Mouse (Mus musculus) mesoderm, embryonic 11.5 days (tissue): ENCODE data around the gene Hist1h3h.

Experiments used
- DNase-seq: peaks from one replicate; pipeline ENCODE4 v3.0.0-alpha.2; 2012; ENCODE audit warnings: low read depth, low spot score

The Hist1h3h gene

GRCm38 (mm10) chr13:21727948-21728572, 10.6 kb downstream of the Hist1h3h start:
- DNase-seq, result no peak

- no peak for DNase-seq
These were observed 12.1 kb downstream of the Hist1h3h start for GRCm38 (mm10) chr13:21729544-21729943.

- DNase-seq, result peak; percentile 54
These were observed 16.0 kb downstream of the Hist1h3h start for GRCm38 (mm10) chr13:21733466-21733865.

DNA sequence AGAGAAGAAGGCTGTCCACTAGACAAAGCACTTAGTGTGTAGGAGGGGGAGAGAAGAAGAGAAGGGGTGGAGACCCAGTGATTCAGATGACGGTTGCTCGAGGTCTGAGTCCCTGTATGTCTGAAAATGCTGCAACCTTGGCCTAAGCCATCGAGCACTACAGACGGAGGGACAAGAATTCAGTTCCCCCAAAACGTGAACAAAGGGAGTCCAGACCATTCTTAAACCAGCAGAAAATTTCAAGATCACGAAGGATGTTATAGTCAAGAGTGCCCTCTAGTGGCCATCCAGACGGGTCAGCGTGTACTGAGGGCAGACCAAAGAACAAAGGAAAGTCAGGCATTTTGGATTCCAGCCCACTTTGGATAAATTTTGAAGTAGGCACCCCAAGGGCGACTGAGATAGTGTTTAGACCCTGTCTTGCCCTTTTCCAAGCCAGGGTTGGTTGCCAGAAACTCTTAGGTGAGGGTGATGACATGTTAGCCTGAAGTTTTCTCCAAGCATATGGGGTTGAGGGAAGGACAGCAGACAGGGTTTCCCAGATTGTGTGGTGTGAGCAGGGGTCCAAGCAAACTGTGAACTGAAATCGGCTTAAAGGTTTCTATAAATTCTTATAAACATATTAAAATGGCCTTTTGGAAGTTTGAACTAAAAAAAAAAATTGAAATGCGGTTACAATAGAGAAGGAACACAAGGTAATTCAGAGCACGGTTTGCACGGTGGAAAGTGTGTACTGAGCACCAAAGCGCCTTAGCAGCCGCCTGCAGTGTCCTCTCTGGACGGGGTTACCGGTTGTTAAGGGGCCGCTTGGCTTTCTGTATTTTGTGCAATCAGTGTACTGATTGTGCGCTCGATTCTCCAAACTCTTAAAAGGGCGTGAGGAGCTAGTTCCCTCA, 16.8 kb downstream of the Hist1h3h start:
- peak; percentile 95 for DNase-seq

GRCm38 (mm10) chr13:21734906-21735767, 17.7 kb downstream of the Hist1h3h start, which contains the start of gene Hist1h4j:
Gene Hist1h4j, plus strand, starts transcription at chr13:21735064.
- DNase-seq, result peak; percentile 94

- DNase-seq, result no peak
These were observed 27.5 kb downstream of the Hist1h3h start for GRCm38 (mm10) chr13:21745006-21745405.

GRCm38 (mm10) chr13:21749387-21750158, 32.1 kb downstream of the Hist1h3h start:
- DNase-seq, result peak; percentile 47

DNA sequence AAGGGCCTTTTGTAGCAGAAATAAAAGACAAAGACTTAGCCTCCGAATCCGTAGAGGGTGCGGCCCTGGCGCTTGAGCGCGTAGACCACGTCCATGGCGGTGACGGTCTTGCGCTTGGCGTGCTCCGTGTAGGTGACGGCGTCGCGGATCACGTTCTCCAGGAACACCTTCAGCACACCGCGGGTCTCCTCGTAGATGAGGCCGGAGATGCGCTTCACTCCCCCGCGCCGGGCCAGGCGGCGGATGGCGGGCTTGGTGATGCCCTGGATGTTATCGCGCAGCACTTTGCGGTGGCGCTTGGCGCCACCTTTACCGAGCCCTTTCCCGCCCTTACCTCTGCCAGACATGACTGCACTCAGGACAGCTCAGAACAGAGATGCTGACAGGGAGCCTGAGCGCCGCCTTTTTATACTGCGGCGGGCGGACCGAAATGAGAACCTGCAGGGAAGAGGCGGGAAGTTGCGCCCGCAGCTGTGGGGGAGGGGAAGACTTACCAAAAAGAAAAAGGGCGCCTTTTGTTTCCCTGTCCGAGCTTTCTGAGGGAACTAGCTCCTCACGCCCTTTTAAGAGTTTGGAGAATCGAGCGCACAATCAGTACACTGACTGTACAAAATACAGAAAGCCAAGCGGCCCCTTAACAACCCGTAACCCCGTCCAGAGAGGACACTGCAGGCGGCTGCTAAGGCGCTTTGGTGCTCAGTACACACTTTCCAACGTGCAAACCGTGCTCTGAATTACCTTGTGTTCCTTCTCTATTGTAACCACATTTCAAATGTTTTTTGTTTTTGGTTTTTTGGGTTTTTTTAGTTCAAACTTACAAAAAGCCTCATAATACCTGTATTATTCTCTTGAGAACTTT, 32.9 kb downstream of the Hist1h3h start, which contains the start of gene Hist1h4k:
TSS of gene Hist1h4k (minus strand) at position 347 of the 859 bp plus-strand sequence.
- peak; percentile 94 for DNase-seq

DNA sequence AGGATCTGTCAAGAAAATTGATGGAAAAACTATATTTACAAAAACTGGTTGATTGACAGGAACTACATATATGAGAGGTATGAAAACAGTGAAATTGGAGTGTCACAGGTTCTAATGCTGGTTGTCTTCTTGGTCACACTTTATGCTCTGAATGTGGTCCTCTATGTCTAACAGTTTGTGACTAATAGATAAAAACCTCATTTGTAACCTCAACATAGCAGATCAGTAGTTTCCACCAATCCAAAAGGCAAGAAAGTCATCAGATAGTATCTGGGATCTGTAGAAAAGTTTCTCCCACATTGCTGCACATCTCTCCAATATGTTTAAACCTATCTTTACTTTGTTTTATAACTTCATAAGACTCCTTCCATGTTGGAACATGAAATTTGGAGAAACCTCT, 34.0 kb downstream of the Hist1h3h start:
- no peak for DNase-seq

DNA sequence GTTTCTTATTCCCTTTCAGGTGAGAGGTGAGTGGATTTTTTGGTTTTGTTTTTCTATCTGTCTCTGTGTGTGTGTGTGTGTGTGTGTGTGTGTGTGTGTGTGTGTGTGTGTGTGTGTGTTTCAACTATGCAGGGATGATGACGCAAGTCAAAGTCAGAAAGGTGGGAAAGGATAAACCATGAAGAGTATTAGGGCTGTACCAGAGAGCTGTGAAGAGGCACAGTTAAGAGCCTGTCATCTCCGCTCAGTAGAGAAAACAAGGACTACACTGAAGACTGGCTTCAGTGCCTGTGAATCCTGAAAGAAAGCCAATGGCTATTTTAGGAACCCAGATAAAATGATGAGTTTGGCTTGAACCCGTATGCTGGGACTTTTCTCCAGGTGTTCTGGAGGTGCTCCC, 34.4 kb downstream of the Hist1h3h start:
- DNase-seq, result no peak

- DNase-seq, result no peak
These were observed 34.9 kb downstream of the Hist1h3h start for GRCm38 (mm10) chr13:21752356-21752755.

DNA sequence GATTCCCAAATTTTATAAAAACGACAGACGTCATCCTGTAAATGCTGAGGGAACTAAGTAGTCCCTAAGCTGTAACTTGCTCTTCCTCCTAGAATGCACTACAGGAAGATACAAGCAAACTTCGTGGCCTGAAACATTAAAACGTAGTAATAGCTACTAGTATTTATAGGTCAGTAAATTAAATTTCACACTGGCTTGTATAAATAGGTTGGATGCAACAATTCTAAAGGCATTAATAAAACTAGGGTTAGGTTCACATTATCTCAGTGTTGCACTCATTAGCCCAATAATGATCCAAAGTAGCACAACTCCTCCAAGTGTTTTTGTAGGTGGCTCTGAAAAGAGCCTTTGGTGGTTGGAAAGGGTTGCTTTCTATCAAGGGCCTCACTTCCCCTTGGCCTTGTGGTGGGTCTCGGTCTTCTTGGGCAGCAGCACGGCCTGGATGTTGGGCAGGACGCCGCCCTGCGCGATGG, 35.6 kb downstream of the Hist1h3h start:
- peak; percentile 8 for DNase-seq

DNA sequence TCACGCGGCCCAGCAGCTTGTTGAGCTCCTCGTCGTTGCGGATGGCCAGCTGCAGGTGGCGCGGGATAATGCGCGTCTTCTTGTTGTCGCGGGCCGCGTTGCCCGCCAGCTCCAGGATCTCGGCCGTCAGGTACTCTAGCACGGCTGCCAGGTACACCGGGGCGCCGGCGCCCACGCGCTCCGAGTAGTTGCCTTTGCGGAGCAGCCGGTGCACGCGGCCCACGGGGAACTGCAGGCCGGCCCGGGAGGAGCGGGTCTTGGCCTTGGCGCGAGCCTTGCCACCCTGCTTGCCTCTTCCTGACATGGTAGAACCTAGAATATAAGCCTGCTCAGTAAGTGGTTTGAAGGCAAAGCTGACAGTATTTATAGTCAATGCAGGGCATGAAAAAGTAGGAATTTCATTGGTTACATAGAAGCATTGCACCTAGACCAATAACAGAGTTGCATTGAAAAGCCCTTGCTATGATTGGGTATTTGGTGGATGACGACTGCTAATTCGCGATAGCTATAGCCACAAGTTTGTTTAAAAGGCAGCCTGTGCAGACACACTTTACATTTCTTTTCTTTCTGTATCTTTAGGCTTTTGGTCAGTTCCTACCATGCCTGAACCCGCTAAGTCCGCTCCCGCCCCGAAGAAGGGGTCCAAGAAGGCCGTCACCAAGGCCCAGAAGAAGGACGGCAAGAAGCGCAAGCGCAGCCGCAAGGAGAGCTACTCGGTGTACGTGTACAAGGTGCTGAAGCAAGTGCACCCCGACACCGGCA, 36.2 kb downstream of the Hist1h3h start, which contains the start of the genes Hist1h2ak and Hist1h2bn:
TSS of gene Hist1h2ak (minus strand) at position 304 of the 762 bp plus-strand sequence.
TSS of gene Hist1h2bn (plus strand) at position 600 of the 762 bp plus-strand sequence.
- peak; percentile 94 for DNase-seq

DNA sequence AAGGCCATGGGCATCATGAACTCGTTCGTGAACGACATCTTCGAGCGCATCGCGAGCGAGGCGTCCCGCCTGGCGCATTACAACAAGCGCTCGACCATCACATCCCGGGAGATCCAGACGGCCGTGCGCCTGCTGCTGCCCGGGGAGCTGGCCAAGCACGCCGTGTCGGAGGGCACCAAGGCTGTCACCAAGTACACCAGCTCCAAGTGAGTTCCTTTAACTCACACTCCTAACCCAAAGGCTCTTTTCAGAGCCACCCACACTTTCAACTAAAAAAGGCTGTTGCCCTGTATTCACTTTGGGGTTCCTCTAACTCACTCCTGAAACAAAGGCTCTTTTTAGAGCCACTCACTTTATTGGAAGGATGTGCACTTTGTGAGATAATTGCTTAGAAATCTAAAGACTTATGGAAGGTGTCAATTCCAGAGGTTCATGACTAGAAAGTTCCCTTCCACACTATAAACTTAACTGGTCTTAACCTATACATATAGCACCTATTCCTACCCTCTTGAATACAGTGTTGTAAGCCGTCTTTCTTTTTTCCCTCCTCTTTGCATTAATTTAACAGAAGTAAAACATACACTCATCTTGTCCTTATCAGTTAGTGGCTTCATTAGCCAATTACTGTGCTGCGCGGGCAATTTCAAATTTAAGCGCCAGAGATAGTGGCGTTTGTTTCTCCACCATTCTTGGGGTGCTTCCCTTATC, 37.0 kb downstream of the Hist1h3h start:
- DNase-seq, result peak; percentile 29

DNA sequence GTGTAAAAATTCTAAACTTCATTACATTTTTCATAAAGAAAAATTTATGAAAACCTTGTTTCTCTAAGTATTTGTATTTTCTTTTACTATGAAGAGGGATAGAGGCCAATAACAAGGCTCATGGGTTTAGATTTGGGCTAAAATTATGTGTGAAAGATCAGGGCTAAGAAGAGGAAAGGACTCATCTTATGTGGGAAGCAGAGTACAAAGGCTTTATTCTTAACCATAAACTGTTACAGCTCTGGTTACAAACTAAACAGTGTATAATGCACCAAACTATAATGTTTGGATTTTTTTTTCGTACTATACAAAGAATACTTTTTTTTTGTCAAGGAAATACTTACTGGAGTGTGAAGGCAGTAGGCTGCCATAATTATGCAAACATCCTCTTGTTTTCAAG, 38.2 kb downstream of the Hist1h3h start:
- no peak for DNase-seq
